Mouse (Mus musculus) spleen, embryonic (tissue): Measurements from ENCODE around the gene Gng5.

Source experiments
- CTCF ChIA-PET: fragments of 350-600 bp; sonication (Branson Sonifier 250); formaldehyde crosslinking; loops from one replicate; lab custom pipeline; 2022; lab: Charles Lee

Gng5 gene

GRCm38 (mm10) chr3:146499431-146500002 lies at the start of gene Gng5, which contains the start of gene Spata1:
TSS of gene Gng5 (plus strand) at chr3:146499807.
TSS of gene Spata1 (minus strand) at chr3:146499753.
- CTCF ChIA-PET = no interaction called here

DNA sequence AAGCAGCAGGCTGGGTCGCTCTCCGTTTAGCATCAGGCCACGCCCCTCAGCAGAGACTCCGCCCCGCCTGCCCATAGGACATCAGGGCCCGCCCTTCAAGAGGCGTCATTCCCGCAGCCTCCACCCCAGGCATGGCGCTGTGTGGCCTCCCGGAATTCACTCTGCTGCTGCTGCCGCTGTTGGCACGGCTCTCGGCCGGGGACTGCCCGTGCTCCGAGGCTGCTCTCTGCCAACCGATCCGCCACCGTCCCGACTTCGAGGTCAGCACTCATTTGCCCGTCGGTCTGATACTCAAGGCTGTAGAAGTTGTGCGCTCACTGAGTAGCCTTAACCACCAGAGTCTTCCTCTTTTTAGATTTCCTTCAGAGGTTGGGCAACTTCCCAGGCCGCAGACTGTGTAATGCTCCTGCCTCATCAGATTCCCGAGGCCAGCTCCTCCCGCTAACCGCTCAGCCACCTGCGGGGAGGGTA lies 49.2 kb upstream of the Gng5 start:
- CTCF ChIA-PET = no interaction called here

- CTCF ChIA-PET = interaction anchor here (0.6 kb wide), 1 partner anchor 270 kb away, joined by 4 read pairs; no protein-coding TSS in a partner anchor
Observed at GRCm38 (mm10) chr3:146451375-146451774, 48.2 kb upstream of the Gng5 start.

DNA sequence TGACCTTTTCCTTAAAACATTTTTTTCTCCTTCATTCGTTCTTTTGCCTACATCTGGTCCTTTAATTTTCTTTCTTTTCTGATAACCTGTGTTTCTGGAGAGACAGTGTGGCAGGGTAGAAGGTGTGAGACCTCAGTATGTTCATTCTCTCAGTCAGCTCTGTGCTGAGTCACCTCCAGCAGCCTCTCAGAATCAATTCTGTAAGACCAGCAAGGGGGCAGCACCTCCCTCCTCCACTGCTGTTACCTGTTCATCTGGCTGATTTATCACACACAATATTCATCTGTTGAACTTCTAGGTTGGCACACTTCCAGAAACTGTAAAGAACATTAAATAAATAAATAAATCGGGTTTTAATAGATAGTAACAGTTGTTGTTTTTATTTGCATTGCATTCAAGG lies 36.7 kb upstream of the Gng5 start:
- CTCF ChIA-PET = no interaction called here

DNA sequence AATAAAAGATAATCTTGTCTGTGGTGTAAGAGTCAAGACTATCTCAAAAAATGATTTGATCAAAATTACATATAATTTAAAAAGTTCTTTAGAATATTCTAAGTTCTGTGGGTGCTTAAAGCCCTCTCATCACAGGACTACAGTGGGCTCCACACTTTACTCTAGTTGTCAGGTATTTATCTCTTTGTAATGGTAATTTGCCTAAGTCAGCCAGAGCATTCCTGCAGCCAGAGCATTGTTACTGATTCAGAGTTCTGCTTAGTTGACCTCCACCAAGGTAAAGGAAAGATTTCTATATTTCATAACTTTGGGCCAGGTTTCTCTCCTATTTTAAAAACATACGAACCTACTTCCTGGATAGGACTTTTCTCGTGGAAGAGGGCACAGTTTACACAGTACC lies 30.4 kb upstream of the Gng5 start:
- CTCF ChIA-PET = no interaction called here

GRCm38 (mm10) chr3:146472657-146473056 lies 26.9 kb upstream of the Gng5 start:
- CTCF ChIA-PET = interaction anchor here (0.6 to 0.8 kb wide), 3 partner anchors 8 to 312 kb away, joined by 8 to 20 read pairs (median 15); no protein-coding TSS in a partner anchor

GRCm38 (mm10) chr3:146473741-146474140 lies 25.9 kb upstream of the Gng5 start:
- CTCF ChIA-PET = interaction anchor here (0.5 kb wide), 1 partner anchor 357 kb away, joined by 3 read pairs; no protein-coding TSS in a partner anchor

GRCm38 (mm10) chr3:146474428-146474827 lies 25.2 kb upstream of the Gng5 start:
- CTCF ChIA-PET = no interaction called here

DNA sequence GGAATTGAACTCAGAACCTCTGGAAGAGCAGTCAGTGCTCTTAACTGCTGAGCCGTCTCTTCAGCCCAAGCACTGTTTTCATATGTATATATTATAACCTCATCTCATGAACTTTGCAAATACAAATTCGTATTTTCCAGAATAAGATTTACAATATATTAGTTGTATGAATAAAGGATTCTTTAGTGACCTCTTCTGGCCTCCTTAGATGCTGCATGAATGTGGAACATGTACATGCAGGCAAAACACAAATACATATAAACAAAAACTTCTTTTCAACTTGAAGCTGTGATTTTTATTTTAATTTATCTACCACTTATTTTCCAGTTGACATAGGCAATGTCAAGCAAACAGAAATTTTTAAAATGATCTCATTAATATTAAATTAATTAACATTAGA lies 17.6 kb upstream of the Gng5 start:
- CTCF ChIA-PET = no interaction called here

- CTCF ChIA-PET = no interaction called here
Observed at GRCm38 (mm10) chr3:146486464-146486863, 13.1 kb upstream of the Gng5 start.

- CTCF ChIA-PET = no interaction called here
Observed at GRCm38 (mm10) chr3:146494941-146495340, 4.7 kb upstream of the Gng5 start.

- CTCF ChIA-PET = no interaction called here
Observed at GRCm38 (mm10) chr3:146498989-146499388, 618 bp upstream of the Gng5 start.

DNA sequence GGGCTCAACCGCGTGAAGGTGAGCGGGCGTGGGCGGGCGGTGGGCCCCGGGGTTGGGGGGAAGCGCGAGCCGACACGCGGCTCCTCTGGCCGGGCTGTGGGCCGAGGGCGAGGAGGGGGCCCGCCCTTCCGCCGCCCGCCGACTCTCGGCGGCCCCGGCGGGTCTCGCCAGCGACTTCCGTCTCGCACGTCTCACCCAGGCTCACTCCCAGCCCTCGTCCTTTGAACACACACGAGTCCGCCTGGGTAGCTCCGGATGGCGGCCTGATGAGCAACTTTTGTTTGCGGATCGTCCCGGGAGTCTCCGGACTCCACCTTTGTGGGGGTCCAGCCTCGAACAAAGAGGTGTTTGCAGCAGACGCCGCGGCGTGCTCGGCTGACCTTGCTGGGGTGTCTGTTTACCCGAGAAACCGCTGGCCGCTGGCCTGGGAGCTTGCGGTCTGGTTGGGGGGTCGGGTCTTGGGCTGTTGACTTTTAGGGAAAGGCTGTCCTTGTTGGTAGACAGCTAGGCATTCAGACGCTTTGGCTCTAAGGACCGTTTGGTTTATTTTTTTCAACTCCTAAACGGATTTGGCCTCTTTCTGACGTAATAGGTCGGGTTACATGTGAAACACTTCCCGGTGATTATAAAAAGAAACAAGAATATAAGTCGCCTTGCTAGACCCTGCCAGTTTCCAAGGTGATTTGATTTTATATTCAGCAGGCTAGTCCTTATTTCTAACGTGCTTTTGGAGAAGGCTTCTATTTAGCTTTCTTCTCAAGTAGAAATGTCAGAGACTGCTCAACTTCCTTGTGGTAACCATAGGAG lies 599 bp downstream of the Gng5 start:
- CTCF ChIA-PET = no interaction called here

DNA sequence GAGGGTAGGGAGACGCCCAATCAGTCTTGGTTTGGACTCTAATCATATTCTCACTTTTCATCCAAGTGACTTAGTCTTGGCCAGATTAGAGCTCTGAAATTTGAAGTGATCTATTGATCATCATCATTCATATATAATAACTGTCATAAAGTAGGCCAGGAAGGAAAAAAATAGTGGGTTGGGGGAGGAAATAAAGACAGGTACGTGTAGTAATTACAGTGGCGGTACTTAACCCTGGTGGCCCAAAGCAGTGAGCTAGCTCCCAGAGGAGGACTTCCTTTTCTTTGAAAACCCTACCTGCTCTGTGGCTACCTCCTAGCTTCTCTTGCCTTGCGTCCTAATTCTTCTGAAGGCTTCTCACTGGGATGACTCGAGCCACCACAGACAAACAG lies 1.2 kb downstream of the Gng5 start:
- CTCF ChIA-PET = no interaction called here

GRCm38 (mm10) chr3:146501601-146502123 lies 2.1 kb downstream of the Gng5 start:
- CTCF ChIA-PET = no interaction called here

- CTCF ChIA-PET = no interaction called here
Observed at GRCm38 (mm10) chr3:146506711-146507110, 7.1 kb downstream of the Gng5 start.

DNA sequence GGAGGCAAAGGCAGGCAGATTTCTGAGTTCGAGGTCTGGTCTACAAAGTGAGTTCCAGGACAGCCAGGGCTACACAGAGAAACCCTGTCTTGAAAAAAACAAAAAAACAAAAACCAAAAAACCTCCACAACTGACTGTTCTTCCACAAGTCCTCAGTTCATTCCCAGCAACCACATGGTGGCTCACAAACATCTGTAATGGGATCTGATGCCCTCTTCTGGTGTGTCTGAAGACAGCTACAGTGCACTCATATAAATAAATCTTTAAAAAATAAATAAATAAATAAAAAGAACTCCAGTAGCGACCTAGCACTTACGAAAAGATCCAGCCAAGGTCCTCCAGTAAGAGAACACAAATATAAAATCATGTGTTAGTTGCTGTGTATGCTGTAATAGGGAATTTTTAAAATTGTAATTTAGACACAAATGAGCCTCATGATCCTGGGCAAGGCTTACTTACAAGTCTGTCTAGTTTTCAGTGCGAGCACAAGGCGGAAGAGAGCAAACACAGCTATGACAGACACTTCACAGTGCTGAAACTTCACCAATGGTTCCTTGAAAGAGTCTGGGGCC lies 20.7 kb downstream of the Gng5 start:
- CTCF ChIA-PET = no interaction called here

DNA sequence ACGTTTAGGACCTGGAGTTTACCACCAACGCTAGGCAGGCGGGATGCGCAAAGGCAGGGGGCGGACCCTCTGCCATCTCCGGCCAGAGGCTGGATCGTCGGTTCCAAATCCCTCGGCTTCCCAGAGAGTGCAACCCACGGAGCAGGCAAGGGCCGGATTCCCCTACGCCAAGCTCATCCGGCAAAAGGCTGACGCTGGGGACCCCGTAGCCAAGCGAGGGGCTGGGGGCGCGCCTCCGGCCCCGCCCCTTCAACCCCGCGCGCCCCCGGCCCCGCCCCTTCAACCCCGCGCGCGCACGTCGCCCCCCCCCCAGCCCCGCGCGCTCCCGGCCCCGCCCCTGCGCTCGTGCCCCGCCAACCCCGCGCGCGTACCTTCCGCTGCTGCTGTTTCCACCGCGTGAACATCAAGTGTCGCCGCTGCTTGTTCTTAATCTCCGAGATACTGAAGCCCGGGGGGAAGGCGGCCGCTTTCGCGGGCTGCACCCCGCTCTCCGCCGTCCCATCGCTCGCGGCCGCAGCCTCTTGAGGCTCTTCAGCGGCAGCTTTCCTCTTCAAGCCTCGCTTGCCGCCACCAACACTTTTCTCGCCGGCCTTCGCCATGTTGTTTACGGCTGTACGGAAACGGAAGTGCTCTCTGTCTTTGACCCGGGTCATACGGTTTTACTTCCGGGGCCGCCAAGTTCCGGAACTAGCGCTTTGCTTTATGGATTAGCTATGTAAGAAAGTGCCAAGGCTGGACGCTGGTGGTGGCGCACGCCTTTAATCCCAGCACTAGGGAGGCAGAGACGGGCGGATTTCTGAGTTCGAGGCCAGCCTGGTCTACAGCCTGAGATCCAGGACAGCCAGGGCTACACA lies 21.4 kb downstream of the Gng5 start, which contains the start of gene Rpf1:
Rpf1 (minus strand) TSS at position 632 of the 854 bp plus-strand sequence.
- CTCF ChIA-PET = no interaction called here

GRCm38 (mm10) chr3:146521652-146522020 lies 22.0 kb downstream of the Gng5 start:
- CTCF ChIA-PET = interaction anchor here (0.6 kb wide), 1 partner anchor 198 kb away, joined by 3 read pairs; no protein-coding TSS in a partner anchor

GRCm38 (mm10) chr3:146528335-146528734 lies 28.7 kb downstream of the Gng5 start:
- CTCF ChIA-PET = no interaction called here

DNA sequence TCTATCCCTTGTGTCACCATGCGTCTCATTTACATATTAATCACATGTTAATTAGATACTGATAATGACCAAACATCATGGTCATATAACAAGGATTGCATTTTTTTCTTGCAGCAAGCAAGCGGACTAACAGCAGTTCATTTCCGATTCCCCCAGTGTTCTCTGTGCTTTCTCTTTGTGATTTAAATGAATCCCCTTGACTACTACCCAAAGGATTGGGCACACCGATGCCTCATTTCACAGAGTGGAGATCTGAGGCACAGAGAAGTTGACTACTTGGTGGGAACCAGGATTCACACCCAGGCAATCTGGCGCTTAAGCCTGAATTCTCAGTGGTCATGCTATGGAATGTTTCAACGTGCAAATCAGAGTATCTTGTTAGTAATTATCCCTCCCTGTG lies 35.4 kb downstream of the Gng5 start:
- CTCF ChIA-PET = no interaction called here
